Mouse (Mus musculus): ENCODE measurements around the gene Apoc4. TPM values are rescaled to one million over a fixed set of nuclear protein-coding genes. Genes with fewer than 3 reads are reported as not detected.

Gene Apoc4
- polyA plus RNA-seq, 1 experiment from 2014 or later = 0.65 TPM

- H3K4me1 ChIP-seq = peaks cover 17% of the 10 kb centered on the region
- no peak for DNase-seq (ENCODE audit: low spot score)
- H3K27ac ChIP-seq = peak overlapping the region; percentile 44; the same call in 1 of the 2 replicates
- no peak overlapping the region for H3K4me3 ChIP-seq
- H3K36me3 ChIP-seq = no peaks in the 10 kb centered on the region
- 61% methylated on average over 4 of the region's 4 CpGs for WGBS
- no peaks in the 10 kb centered on the region for H3K27me3 ChIP-seq (ENCODE audit: insufficient read depth, poor library complexity, severe bottlenecking)
- H3K9me3 ChIP-seq = no peaks in the 10 kb centered on the region
Measured at GRCm38 (mm10) chr7:19685374-19685773, 4.1 kb upstream of the Apoc4 start.

GRCm38 (mm10) chr7:19683771-19684201 is 2.5 kb upstream of the Apoc4 start:
- Histone ChIP-seq H3K9me3 (no peaks in the 10 kb centered on the region), H3K4me1 (peaks cover 17% of the 10 kb centered on the region), H3K36me3 (no peaks in the 10 kb centered on the region), H3K27me3 (ENCODE audit: insufficient read depth, poor library complexity, severe bottlenecking) (no peaks in the 10 kb centered on the region), H3K27ac (no peak overlapping the region), H3K4me3 (no peak overlapping the region)
- DNase-seq (ENCODE audit: low spot score) = no peak
- 84% methylated on average over 6 of the region's 6 CpGs for WGBS

GRCm38 (mm10) chr7:19682979-19683378 is 1.7 kb upstream of the Apoc4 start:
- H3K27ac ChIP-seq = no peak overlapping the region
- H3K4me3 ChIP-seq = no peak overlapping the region
- DNase-seq (ENCODE audit: low spot score) = no peak
- H3K36me3 ChIP-seq = no peaks in the 10 kb centered on the region
- no peaks in the 10 kb centered on the region for H3K9me3 ChIP-seq
- H3K27me3 ChIP-seq (ENCODE audit: insufficient read depth, poor library complexity, severe bottlenecking) = no peaks in the 10 kb centered on the region
- 78% methylated on average over 3 of the region's 3 CpGs for WGBS
- H3K4me1 ChIP-seq = peaks cover 17% of the 10 kb centered on the region

GRCm38 (mm10) chr7:19680702-19681101 is 577 bp downstream of the Apoc4 start:
- no peak for DNase-seq (ENCODE audit: low spot score)
- H3K4me3 ChIP-seq = no peak overlapping the region
- no peaks in the 10 kb centered on the region for H3K36me3 ChIP-seq
- WGBS = 86% methylated on average over 2 of the region's 2 CpGs
- no peaks in the 10 kb centered on the region for H3K27me3 ChIP-seq (ENCODE audit: insufficient read depth, poor library complexity, severe bottlenecking)
- H3K9me3 ChIP-seq = no peaks in the 10 kb centered on the region
- peaks cover 7% of the 10 kb centered on the region for H3K4me1 ChIP-seq
- H3K27ac ChIP-seq = no peak overlapping the region

- Histone ChIP-seq H3K4me3 (no peak overlapping the region), H3K36me3 (no peaks in the 10 kb centered on the region), H3K4me1 (peaks cover 7% of the 10 kb centered on the region), H3K27ac (no peak overlapping the region), H3K27me3 (ENCODE audit: insufficient read depth, poor library complexity, severe bottlenecking) (no peaks in the 10 kb centered on the region), H3K9me3 (no peaks in the 10 kb centered on the region)
- WGBS = 83% methylated on average over 3 of the region's 3 CpGs
- no peak for DNase-seq (ENCODE audit: low spot score)
Measured at GRCm38 (mm10) chr7:19678901-19679300, 2.4 kb downstream of the Apoc4 start.

GRCm38 (mm10) chr7:19677872-19678271 is 3.4 kb downstream of the Apoc4 start, which contains the start of gene Apoc2:
Gene Apoc2, minus strand, starts transcription at chr7:19677941.
- Histone ChIP-seq H3K36me3 (no peaks in the 10 kb centered on the region), H3K4me1 (peaks cover 7% of the 10 kb centered on the region), H3K9me3 (no peaks in the 10 kb centered on the region), H3K27ac (peak within 1 kb of the TSS; percentile 10; the same call in 1 of the 2 replicates), H3K27me3 (ENCODE audit: insufficient read depth, poor library complexity, severe bottlenecking) (no peaks in the 10 kb centered on the region), H3K4me3 (no peak within 1 kb of the TSS)
- DNase-seq (ENCODE audit: low spot score) = no peak
- WGBS = 62% methylated on average over 8 of the region's 8 CpGs

- peaks cover 7% of the 10 kb centered on the region for H3K4me1 ChIP-seq
- H3K4me3 ChIP-seq = no peak overlapping the region
- H3K9me3 ChIP-seq = no peaks in the 10 kb centered on the region
- H3K27ac ChIP-seq = no peak overlapping the region
- H3K27me3 ChIP-seq (ENCODE audit: insufficient read depth, poor library complexity, severe bottlenecking) = no peaks in the 10 kb centered on the region
- no peak for DNase-seq (ENCODE audit: low spot score)
- no peaks in the 10 kb centered on the region for H3K36me3 ChIP-seq
- WGBS = 69% methylated on average over 1 of the region's 1 CpGs
Measured at GRCm38 (mm10) chr7:19676662-19677061, 4.6 kb downstream of the Apoc4 start.

GRCm38 (mm10) chr7:19675824-19676223 is 5.5 kb downstream of the Apoc4 start:
- 81% methylated on average over 10 of the region's 10 CpGs for WGBS
- Histone ChIP-seq H3K27me3 (ENCODE audit: insufficient read depth, poor library complexity, severe bottlenecking) (no peaks in the 10 kb centered on the region), H3K27ac (no peak overlapping the region), H3K4me3 (no peak overlapping the region), H3K4me1 (no peaks in the 10 kb centered on the region), H3K9me3 (no peaks in the 10 kb centered on the region), H3K36me3 (no peaks in the 10 kb centered on the region)
- DNase-seq (ENCODE audit: low spot score) = no peak

GRCm38 (mm10) chr7:19673083-19673699 is 8.1 kb downstream of the Apoc4 start:
- no peak overlapping the region for H3K27ac ChIP-seq
- H3K36me3 ChIP-seq = no peaks in the 10 kb centered on the region
- no peak for DNase-seq (ENCODE audit: low spot score)
- peaks cover 5% of the 10 kb centered on the region for H3K4me1 ChIP-seq
- H3K9me3 ChIP-seq = no peaks in the 10 kb centered on the region
- whole genome bisulfite sequencing = 60% methylated on average over 14 of the region's 14 CpGs
- H3K27me3 ChIP-seq (ENCODE audit: insufficient read depth, poor library complexity, severe bottlenecking) = no peaks in the 10 kb centered on the region
- H3K4me3 ChIP-seq = no peak overlapping the region

- H3K4me1 ChIP-seq = peaks cover 5% of the 10 kb centered on the region
- no peak for DNase-seq (ENCODE audit: low spot score)
- 65% methylated on average over 10 of the region's 10 CpGs for whole genome bisulfite sequencing
Measured at GRCm38 (mm10) chr7:19671511-19671910, 9.8 kb downstream of the Apoc4 start.

GRCm38 (mm10) chr7:19668947-19669721 is 12.1 kb downstream of the Apoc4 start:
- 10% methylated on average over 10 of the region's 10 CpGs for WGBS
- H3K27ac ChIP-seq = peak overlapping the region; percentile 81
- no peaks in the 10 kb centered on the region for H3K36me3 ChIP-seq
- peak overlapping the region; percentile 31; the same call in 1 of the 2 replicates for H3K4me3 ChIP-seq
- H3K27me3 ChIP-seq (ENCODE audit: insufficient read depth, poor library complexity, severe bottlenecking) = no peaks in the 10 kb centered on the region
- peak; percentile 95 for DNase-seq (ENCODE audit: low spot score)
- H3K9me3 ChIP-seq = no peaks in the 10 kb centered on the region
- H3K4me1 ChIP-seq = peaks cover 9% of the 10 kb centered on the region

More at GRCm38 (mm10) chr7:19671511-19671910, 9.8 kb downstream of the Apoc4 start:
- H3K27me3 ChIP-seq (ENCODE audit: insufficient read depth, poor library complexity, severe bottlenecking) = no peaks in the 10 kb centered on the region
- no peak overlapping the region for H3K27ac ChIP-seq
- no peaks in the 10 kb centered on the region for H3K36me3 ChIP-seq
- H3K9me3 ChIP-seq = no peaks in the 10 kb centered on the region
- H3K4me3 ChIP-seq = no peak overlapping the region

GRCm38 (mm10) chr7:19667434-19667833 is 13.8 kb downstream of the Apoc4 start:
- no peak overlapping the region for H3K4me3 ChIP-seq
- no peaks in the 10 kb centered on the region for H3K9me3 ChIP-seq
- no peaks in the 10 kb centered on the region for H3K27me3 ChIP-seq (ENCODE audit: insufficient read depth, poor library complexity, severe bottlenecking)
- peaks cover 26% of the 10 kb centered on the region for H3K4me1 ChIP-seq
- H3K27ac ChIP-seq = no peak overlapping the region
- no peak for DNase-seq (ENCODE audit: low spot score)
- H3K36me3 ChIP-seq = 0 out of 2 replicates have a peak, but pooled peaks cover 4% of the 10 kb centered on the region
- 55% methylated on average over 2 of the region's 2 CpGs for WGBS

- Histone ChIP-seq H3K4me3 (no peak overlapping the region), H3K36me3 (peaks cover 10% of the 10 kb centered on the region), H3K4me1 (peaks cover 32% of the 10 kb centered on the region), H3K27me3 (ENCODE audit: insufficient read depth, poor library complexity, severe bottlenecking) (no peaks in the 10 kb centered on the region), H3K27ac (no peak overlapping the region), H3K9me3 (no peaks in the 10 kb centered on the region)
- WGBS = 59% methylated on average over 3 of the region's 3 CpGs
- DNase-seq (ENCODE audit: low spot score) = no peak
Measured at GRCm38 (mm10) chr7:19666750-19667149, 14.5 kb downstream of the Apoc4 start.
